Mouse (Mus musculus) gastrocnemius, postnatal 36 days (tissue): Measurements from ENCODE around the gene Prss30. TPM values are rescaled to one million over a fixed set of nuclear protein-coding genes. Genes with fewer than 3 reads are reported as not detected.

Experiments used
- DNase-seq, 2 experiments: peaks; one replicate each; pipeline ENCODE4 v3.0.0; 2022
- intact Hi-C: fragments of 180-260 bp; cut with DNase I; formaldehyde crosslinking; loops from one replicate; pipeline ENCODE4 v1.15.1; 2025
- microRNA-seq, 2 experiments: library from miRNA; unstranded; fragments of <30 nt; microRNA quantifications; one replicate each; pipeline ENCODE4 v1.2.0; 2021
- total RNA-seq, 2 experiments: library from RNA; stranded (reverse); gene quantifications; 2 replicates each; pipeline ENCODE4 v1.2.3; 2021

Gene Prss30
- total RNA-seq, 2 experiments from 2014 or later, result not detected

DNA sequence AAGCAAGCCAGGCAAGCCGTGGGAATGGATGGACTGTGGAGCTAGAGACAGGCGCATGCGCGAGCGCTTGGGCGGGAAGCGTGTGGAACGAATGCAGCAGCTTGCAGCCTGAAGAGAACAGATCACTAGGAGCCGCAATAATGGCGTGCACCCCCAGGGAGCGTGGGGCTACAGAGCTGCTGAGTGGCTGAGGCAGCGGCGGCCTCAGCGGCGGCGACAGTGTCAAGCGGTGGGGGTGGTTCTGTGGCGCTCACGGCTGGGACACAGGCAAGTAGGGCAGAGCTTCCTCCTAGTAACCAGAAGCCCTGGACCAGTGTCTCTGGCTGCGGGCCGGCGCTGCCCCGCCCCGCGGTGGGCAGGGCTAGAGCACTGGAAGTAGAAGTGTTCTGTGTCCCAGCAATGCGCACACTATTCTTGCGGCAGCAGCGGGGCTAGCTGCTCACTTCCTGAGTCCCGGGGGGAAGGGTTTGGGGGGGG lies 55.8 kb downstream of the Prss30 start:
- intact Hi-C loops, result no loop called here
- peak; percentile 89 to 94 for DNase-seq

Small RNA genes within 50 kb of the gene (microRNA-seq; reads per million reads assigned to microRNA genes)
- 0 reads per million in 2 experiments for gene Gm27700

Other genes starting within 250 kb of the Prss30 start
- gene Paqr4, start 239.7 kb downstream of the Prss30 start, total RNA-seq, result 1 to 10 TPM; 3.6 to 4.0 TPM
- not detected for gene Kremen2, start 234.7 kb downstream of the Prss30 start, total RNA-seq
- gene Flywch1, start 209.0 kb downstream of the Prss30 start, total RNA-seq, result 10 to 100 TPM; 34.3 to 38.0 TPM
- under 1 TPM in 1 of 2 experiments, not detected in 1; 0.46 TPM for gene Flywch2, start 194.5 kb downstream of the Prss30 start, total RNA-seq
- gene Srrm2, start 190.0 kb downstream of the Prss30 start, total RNA-seq, result 100 to 1,000 TPM; 153 to 189 TPM
- gene Elob, start 151.4 kb downstream of the Prss30 start, total RNA-seq, result 100 to 1,000 TPM; 270 to 297 TPM
- not detected for gene Prss33, start 144.5 kb downstream of the Prss30 start, total RNA-seq
- not detected for gene Prss32, start 136.7 kb downstream of the Prss30 start, total RNA-seq
- under 1 TPM in 1 of 2 experiments, not detected in 1; 0.37 TPM for gene Prss41, start 136.4 kb downstream of the Prss30 start, total RNA-seq
- not detected for gene Prss21, start 112.5 kb downstream of the Prss30 start, total RNA-seq
- gene Dcpp1, start 99.7 kb downstream of the Prss30 start, total RNA-seq, result not detected
- gene Dcpp2, start 99.7 kb downstream of the Prss30 start, total RNA-seq, result not detected
- gene Dcpp3, start 63.1 kb downstream of the Prss30 start, total RNA-seq, result not detected
- gene Sbp, start 38.9 kb downstream of the Prss30 start, total RNA-seq, result not detected
- gene Sbpl, start 25.3 kb downstream of the Prss30 start, total RNA-seq, result not detected
- not detected for gene Prss22, start 17.5 kb upstream of the Prss30 start, total RNA-seq
- gene Prss27, start 57.6 kb upstream of the Prss30 start, total RNA-seq, result not detected
- 1 to 10 TPM; 7.6 to 8.8 TPM for gene Kctd5, start 92.9 kb upstream of the Prss30 start, total RNA-seq
- 10 to 100 TPM; 35.5 to 39.9 TPM for gene Pdpk1, start 170.4 kb upstream of the Prss30 start, total RNA-seq
- 10 to 100 TPM in 1 of 2 experiments, 1 to 10 TPM in 1; 8.4 to 10.4 TPM for gene Amdhd2, start 183.2 kb upstream of the Prss30 start, total RNA-seq
- gene Atp6v0c, start 189.1 kb upstream of the Prss30 start, total RNA-seq, result 100 to 1,000 TPM; 142 to 153 TPM
- gene Tbc1d24, start 225.0 kb upstream of the Prss30 start, total RNA-seq, result 1 to 10 TPM; 2.9 to 4.4 TPM
- under 1 TPM; 0.33 to 0.35 TPM for gene Ntn3, start 229.0 kb upstream of the Prss30 start, total RNA-seq
- 1 to 10 TPM in 1 of 2 experiments, under 1 TPM in 1; 0.96 to 1.1 TPM for gene Tedc2, start 240.3 kb upstream of the Prss30 start, total RNA-seq